Mouse (Mus musculus): ENCODE results near the gene 4933430I17Rik.

Gene 4933430I17Rik

DNA sequence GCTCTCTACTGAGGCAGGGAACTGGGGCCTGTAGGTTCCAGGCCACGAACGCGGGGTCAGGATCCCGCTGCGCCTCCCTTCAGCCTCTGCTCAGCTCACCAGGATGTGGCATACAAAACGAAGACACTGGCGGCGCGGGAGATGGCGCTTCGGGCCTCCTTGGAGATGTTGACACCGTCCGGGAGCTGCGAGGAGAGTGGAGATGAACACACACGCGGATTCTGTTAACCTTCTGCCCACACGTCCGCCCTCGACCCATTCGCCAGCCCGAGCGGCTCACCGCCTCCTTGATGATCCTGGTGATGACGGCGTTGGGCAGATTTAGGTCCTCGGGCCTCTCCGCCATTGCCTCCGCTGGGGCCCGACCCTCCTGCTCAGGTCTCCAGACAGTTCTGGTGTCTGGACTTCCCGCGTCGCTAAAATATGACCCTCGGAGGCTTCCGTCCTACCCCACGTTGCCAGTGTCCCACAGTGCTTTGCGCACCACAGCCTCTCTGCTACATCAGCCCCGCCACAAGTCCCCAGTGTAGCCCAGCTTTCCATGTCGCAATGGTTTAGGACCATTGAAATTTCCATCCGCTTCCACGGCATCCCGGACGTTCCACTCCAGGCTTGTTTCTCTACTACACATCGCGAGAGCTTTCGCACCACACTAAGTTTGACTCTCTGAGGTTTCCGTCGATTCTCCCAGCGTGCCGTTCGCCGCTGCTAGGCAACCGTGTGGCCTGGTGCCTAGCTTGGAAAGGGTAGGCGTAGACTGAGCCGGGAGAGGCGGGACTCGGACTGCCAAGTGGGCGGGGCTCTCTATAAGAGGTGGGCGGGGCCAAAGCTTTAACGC, at the start of gene 4933430I17Rik, which contains the start of gene Pole3:
Gene 4933430I17Rik (plus strand): TSS at position 719 of the 838 bp plus-strand sequence.
Gene Pole3 (minus strand): TSS at position 418 of the 838 bp plus-strand sequence.
- no peak; the same call in 1 of the 2 replicates for TF ChIP-seq GATA4 (IDR thresholded peaks at IDR 0.05; ENCODE audit: insufficient replicate concordance, low read length)

DNA sequence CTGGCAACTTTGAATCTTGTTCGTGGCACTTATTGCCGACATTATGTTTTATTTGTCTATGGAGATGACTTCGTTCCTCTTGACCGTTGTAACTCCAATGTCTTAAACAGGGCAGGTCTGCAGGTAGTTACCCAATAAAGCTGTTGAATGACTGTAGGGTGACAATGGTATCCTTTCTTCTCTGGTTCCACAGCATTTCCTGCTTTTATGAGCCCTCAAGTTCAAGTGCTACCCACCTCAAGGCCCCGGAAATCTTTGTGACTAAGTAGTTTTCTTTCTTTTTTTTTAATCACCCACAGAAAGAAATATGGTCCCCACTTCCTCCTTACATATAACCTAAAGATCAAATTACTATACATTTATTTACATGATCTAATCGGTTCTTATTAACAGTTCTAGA, 49.4 kb upstream of the 4933430I17Rik start:
- TF ChIP-seq GATA4 (IDR thresholded peaks at IDR 0.05; ENCODE audit: insufficient replicate concordance, low read length) = no peak

DNA sequence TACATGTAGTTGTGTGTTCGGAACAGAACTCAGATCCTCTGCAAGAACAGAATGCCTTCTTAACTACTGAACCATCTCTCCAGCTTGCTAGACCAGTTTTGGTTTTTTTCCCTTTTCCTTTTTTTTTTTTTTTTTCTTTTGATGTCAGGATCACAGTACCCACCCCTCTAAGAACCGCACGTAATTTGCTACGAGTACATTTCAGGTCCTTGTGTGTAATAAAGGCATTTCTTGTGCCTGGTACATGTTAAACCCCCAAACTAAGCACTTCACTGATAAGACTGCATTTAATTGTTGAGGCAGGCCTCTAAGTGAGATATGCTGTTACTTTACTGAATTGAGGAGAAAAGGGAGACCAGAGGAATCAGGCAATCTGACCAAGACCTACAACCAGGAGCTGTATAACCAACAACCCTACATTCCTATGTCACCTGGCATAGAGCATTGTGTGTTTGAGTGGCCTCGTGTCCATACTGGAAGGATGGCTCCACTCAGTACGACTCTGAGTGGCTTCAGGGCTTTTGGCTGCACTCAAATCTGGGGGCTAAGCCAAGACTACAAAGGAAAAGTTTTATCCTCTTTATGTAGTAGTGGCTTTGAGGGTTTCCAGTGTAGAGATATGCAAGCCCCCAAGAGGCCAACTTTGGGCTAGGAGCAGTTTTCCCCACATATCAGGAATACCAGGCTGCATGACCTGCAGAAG, 47.5 kb upstream of the 4933430I17Rik start:
- TF ChIP-seq GATA4 (IDR thresholded peaks at IDR 0.05; ENCODE audit: insufficient replicate concordance, low read length) = no peak

DNA sequence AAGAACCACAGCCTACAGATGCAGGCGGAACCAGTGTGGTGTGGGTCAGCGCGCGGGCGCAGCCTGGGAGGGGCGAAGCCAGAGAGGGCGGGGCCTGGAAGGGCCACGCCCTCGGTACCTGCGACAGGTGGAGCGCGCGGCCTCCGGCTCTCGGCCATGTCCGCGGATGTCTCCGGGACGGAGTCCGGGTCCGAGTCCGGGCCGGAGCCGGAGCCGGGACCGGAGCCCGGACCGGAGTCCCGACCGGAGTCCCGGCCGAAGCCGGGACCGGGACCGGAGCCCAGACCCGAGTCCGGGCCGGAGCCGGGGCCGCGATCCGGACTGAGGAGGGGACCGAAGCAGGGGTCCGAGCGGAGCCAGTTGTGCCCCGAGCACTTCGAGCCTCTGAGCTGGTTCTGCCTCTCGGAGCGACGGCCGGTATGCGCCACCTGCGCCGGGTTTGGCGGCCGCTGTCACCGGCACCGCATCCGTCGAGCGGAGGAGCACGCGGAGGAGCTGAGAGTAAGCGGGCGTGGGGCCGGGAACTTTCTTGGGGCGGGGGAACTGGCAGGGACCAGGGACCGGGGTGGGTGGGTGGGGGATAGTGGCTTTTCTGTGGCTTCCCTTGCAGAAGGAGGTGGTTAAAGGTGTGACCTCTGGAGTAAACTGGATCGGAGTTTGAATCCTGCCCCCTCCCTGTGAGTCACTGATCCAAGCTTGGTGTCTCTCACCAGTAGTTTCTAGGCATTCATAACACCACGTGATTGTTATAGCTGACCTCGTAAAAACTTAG, 45.0 kb upstream of the 4933430I17Rik start, which contains the start of gene Bspry:
Gene Bspry (plus strand): TSS at position 117 of the 772 bp plus-strand sequence.
- TF ChIP-seq GATA4 (IDR thresholded peaks at IDR 0.05; ENCODE audit: insufficient replicate concordance, low read length) = no peak

DNA sequence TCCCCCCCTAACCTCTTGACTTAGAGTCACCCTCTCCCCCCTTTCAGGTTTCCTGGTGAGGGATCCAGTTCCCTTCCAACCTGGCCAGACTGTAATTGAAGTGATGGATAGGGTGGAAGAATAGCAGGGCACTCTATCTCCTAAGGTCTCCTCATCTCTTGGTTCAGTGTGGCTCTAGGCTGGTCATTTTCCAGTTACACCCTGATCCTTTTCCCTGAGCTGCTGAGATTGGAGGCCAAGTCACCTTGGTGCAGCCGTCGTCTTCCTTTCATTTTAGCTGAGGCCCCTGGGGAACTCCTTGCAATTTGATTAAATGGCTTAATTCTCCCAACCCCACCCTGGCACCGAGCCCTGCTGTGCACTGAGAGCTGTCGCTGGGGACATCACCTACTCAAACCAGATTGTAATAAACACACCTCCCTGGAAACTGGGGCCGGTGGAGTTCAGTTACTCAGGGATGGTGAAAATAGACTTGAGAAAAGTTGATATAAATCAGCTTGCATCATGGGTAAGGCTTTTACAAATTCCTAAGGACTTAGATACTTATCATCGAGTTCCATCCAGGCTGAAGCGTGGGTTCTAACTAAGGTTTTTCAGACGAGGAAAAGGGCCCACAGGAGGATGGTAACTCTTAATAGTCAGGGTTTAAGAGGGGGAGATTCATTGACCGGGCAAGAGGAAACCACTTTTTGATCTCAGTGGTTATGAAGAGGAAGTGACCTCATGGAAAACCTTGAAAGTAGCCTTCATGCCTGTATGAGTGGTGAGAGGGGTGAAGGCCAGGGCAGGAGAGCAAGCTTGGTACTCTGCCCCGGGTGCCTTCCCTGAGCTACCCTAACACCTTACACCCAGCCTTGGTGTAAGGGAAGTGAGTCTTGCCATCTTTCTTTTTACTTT, 44.2 kb upstream of the 4933430I17Rik start:
- no peak for TF ChIP-seq GATA4 (IDR thresholded peaks at IDR 0.05; ENCODE audit: insufficient replicate concordance, low read length)

DNA sequence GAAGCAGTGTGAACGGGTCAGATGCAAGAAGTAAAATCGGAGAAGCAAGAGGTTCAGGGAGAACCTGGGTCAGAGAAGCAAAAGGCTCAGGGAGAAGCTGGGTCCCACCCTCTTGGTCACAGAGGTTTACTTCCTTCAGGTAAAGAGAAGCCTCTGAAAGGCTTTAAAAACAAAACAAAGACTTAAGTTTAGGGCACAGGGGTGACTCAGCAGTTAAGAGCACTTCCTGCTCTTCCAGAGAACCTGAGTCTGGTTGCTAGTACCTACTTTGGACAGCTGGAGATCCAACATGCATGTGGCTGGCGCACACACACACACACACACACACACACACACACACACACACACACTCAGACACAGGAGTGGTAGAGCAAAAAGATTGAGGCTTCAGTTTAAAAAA, 40.2 kb upstream of the 4933430I17Rik start:
- TF ChIP-seq GATA4 (IDR thresholded peaks at IDR 0.05; ENCODE audit: insufficient replicate concordance, low read length) = no peak

DNA sequence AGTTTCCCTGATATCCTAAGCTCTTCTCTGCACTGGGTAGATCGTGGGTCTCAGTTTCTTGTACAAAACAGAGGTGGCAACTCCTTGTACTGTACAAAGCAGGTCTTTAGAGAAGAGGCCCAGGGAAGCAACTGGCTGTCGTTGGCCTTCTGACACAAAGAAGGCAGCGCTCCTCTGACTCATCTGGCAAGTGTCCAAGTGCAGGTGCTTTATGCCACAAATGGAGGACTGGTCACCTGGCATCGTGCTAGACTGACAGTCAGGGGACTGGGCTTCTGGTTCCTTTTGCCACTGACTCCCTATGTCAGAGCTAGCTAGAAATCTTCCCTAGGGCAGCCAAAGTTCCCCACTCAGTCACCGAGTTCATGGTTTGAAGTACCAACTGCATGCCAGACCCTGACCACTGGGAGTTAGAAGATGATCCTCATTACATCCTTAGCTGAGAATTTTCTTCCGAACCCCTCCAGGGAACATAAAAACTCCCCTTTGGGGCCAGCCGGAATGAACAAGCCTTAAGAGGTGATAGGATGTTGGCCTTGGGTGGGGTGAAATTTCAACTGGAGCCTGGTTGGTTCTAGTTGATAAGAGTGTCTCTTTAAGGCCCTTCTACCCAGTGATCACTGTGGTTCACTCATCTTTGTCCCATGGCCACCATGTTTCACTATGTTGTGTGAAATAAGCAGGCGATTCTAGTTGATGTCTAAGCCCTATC, 39.6 kb upstream of the 4933430I17Rik start:
- no peak for TF ChIP-seq GATA4 (IDR thresholded peaks at IDR 0.05; ENCODE audit: insufficient replicate concordance, low read length)

DNA sequence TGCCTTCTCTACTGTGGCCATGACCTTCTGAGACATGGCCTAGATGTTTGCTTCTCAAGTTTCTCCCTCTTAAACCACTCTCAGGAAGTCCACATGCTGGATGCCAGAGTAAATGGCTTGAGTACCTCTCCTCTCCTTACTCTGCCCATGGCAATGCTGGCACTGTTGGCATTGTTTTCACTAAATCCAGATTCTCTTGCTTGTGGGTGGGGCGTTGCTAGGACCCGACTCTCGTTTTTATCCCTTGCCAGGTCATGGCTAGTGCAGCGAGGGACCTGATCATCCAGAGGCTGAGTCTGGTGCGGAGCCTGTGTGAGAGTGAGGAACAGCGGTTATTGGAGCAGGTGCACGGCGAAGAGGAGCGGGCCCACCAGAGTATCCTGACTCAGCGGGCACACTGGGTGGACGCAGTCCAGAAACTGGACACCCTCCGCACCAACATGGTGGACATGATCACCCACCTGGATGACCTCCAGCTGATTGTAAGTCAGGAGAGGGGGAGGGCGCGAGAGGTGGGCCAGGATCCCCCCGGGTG, 38.9 kb upstream of the 4933430I17Rik start:
- TF ChIP-seq GATA4 (IDR thresholded peaks at IDR 0.05; ENCODE audit: insufficient replicate concordance, low read length) = no peak

DNA sequence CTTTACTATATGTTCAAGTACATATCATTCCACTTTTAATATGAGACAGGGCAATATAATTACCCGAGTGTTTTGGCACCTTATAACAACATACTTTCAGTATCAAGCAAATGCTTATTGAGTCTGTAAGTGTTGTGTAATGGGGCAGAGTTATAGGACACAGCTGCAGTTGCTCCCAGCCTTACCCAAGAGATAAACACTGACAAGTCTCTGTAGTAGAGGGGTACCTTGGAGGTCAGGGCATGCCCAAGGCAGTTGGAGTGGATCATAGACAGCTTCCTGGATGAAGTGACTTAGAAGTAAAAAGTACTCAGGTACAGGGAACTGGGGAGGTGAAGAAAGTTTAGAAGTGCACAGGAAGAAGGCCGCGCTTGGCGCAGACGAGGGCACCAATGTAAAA, 38.0 kb upstream of the 4933430I17Rik start:
- no peak for TF ChIP-seq GATA4 (IDR thresholded peaks at IDR 0.05; ENCODE audit: insufficient replicate concordance, low read length)

DNA sequence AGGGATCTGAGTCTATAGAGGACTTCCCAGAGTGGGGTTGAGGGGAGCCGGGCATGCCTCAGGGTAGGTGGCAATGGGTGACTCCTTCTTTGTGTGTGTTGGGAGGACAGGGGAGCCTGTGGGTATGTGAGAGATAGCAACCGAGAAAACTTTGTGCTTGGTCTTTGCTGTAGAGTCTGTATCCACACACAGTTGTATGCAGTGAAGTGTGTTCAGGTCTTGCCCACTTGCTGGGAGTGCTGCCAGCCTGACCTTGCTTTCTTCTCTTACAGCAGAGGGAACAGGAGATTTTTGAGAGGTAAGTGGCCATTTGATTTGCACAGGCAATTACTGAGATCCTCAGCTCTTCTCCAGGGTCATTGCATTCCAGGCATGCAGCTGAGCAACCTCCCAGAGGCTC, 37.3 kb upstream of the 4933430I17Rik start:
- TF ChIP-seq GATA4 (IDR thresholded peaks at IDR 0.05; ENCODE audit: insufficient replicate concordance, low read length) = no peak

DNA sequence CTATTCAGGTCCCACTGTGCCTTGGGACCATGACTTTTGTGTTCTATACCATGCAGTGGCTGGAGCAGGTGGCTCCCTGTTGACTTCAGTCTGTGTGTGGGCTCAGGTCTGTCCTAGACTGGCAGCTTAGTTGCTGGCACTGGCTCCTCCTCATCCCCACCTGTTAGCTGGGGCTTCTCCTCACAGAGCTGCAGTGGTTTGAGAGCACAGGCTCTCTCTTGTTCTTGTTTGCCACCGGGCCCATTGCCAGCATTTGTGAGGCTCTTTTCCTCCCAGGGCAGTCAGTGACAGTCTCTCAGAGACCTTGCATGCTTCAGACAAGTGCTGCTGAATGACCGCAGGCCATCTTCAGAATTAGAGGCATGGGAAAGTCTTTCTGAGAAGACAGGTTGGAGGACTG, 32.5 kb upstream of the 4933430I17Rik start:
- TF ChIP-seq GATA4 (IDR thresholded peaks at IDR 0.05; ENCODE audit: insufficient replicate concordance, low read length) = no peak

DNA sequence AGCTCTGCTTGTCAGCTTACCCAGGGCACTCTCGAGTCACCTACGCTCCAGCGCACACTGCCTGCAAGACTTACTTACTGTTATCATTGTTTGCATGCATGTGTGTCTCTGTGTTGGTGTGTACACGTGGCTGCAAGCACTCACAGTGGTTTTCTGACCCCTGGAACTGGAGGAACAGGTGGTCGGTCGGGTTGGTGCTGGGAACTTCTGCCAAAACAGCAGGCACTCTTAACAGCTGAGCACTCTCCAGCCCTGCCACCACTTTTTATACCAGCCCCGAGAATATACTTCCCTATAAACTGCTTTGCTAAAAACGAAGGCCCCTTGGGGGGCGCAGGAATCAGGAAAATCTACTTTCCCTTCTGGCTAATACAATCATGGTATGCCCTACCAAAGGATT, 30.9 kb upstream of the 4933430I17Rik start:
- no peak for TF ChIP-seq GATA4 (IDR thresholded peaks at IDR 0.05; ENCODE audit: insufficient replicate concordance, low read length)

DNA sequence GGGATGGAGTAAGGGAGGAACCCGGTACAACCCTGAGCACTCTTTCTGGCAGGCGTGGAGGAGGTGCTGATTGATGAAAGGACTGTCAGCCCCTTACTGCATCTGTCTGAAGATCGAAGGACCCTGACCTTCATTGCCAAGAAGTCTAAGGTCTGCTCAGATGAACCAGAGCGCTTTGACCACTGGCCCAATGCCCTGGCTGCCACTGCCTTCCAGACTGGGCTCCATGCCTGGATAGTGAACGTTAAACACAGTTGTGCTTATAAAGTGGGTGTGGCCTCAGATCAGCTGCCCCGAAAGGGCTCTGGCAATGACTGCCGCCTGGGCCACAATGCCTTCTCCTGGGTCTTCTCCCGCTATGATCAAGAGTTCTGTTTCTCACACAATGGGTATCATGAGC, 29.2 kb upstream of the 4933430I17Rik start:
- TF ChIP-seq GATA4 (IDR thresholded peaks at IDR 0.05; ENCODE audit: insufficient replicate concordance, low read length) = no peak

Measured in liver, adult (tissue).